Mouse (Mus musculus): ENCODE measurements around the gene Trim44.

Trim44 gene

DNA sequence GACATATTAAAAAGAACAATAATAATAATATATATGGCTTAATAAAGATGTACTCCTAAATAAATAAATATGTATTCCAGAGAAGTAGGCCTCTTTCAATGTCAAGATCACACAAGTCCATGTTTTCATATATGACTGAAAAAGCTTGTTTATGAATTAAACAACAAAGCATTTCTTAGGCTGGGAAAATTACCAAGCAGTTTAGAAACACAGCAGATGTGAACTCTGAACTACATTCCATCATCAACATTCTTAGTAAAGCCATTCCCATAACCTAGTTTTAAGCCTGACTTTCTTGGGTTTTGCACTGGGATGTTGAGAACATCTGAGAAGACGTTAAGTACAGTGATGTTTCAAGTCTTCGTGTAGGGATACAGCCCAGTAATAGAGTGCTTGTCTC lies 45.4 kb downstream of the Trim44 start:
- no peak for DNase-seq

DNA sequence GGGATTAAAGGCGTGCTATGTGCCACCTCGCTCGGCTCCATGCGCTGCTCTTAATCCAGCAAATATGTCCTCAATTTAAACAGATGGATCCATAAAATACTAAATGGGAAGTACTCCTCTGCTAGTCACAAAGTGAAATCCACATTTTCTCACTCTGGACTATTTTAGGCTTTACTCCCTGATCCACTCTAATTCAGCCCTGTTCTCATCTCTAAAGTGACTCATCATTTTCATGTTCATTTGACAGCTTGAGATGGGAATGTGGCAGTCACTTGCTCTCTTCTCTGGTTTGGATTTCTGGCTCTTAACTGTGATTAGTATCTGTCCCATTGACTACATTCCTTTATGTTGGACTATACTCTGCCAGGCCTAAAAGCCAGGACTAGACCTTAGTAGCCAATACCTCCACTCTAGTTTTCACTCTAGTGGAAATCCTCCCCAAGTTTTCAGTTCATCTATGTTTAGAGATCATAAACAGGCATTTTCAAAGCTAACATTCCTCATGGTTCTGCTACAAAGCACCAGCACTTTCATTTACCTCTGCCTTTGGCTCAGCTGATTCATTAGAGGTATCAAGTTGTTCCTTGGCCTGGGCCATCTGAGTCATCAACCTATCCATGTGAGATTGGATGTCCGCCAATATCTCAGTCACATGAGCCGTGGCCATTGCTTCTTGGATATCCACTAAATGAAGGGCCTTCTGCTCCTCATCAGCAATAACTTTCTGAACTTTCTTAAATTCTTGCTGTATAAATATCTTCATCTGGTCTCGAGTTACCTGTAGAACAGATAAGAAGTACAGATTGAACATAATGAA lies 50.5 kb downstream of the Trim44 start:
- no peak for DNase-seq

DNA sequence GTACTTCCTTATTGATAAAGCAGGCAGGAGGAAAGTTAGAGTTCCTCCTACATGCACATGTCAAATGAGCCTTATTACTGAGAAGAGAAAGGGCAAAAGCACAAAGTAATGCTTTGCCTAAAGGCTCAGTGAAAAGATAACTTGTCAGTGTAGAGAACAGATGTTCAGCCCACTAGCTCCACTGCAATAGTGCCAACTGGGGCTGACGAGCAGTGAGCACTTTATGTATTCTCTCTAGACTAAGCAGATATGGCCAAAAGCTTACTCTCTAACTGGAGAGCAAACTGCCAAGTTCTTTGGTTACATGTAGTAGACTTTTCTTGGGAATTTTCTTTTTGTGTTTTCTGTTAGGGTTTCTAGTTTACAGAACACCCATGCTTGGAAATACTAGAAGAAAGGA lies 53.6 kb downstream of the Trim44 start:
- peak; percentile 27 for DNase-seq

GRCm38 (mm10) chr2:102341429-102341828 lies 66.2 kb downstream of the Trim44 start:
- DNase-seq = no peak

DNA sequence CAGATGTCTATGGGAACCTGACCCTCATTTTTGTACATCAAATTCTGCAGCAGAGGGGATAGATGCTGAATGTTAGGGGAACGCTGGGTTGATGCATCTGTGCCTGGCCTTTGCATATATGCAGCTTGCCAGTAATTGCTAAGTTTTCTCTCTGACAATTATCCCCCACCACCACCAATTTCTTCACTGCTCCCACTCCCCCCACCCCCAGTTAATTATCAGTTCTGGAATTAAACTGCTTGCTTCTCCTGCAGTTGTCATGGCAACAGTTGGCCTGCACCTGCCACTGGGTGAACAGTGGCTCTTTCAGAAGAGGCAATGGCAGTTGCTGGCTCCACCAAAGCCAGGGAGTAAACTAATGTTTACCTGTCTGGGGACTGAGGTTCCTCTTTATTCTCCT lies 70.8 kb downstream of the Trim44 start:
- no peak for DNase-seq

- no peak for DNase-seq
Measured at GRCm38 (mm10) chr2:102331932-102332331, 75.7 kb downstream of the Trim44 start.

DNA sequence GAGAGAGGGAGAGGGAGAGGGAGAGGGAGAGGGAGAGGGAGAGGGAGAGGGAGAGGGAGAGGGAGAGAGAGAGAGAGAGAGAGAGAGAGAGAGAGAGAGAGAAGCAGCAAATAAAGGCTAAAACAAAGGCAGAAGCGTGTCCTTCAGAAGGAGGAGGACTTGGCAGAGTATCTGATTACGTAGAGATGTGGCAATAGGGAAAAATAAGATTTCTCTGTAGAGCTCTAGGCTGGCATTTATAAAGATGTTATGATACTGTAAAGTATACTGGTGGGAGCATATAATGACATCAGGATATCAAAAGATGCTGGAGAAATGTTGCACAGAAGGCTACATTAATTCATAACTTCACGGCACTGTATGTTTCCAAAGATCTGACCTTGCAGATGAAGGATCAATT lies 76.5 kb downstream of the Trim44 start:
- no peak for DNase-seq

GRCm38 (mm10) chr2:102325921-102326320 lies 81.7 kb downstream of the Trim44 start:
- DNase-seq = no peak

GRCm38 (mm10) chr2:102324336-102324735 lies 83.3 kb downstream of the Trim44 start:
- no peak for DNase-seq

- peak; percentile 81 for DNase-seq
Measured at GRCm38 (mm10) chr2:102316540-102316939, 91.1 kb downstream of the Trim44 start.

GRCm38 (mm10) chr2:102315153-102315552 lies 92.5 kb downstream of the Trim44 start:
- no peak for DNase-seq

- DNase-seq = no peak
Measured at GRCm38 (mm10) chr2:102314610-102315009, 93.0 kb downstream of the Trim44 start.

DNA sequence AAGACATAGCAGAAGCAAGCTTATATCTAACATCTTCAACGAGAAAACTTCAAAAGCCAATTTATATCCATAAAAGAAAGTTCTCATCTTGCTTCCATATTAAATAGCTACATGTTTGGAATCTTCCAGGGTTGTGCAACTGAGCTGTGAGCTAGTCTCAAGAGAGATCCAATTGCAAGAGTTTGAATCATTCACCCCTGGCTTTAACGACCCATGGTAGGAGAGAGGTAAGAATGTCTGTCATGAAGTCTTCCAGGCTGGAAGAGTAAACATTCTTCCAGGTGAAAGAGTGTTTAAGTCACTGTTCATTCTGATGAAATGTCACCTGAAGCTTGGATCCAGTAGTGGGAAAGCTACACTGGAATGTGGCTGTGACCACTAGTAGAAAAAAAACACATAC lies 93.6 kb downstream of the Trim44 start:
- no peak for DNase-seq

DNA sequence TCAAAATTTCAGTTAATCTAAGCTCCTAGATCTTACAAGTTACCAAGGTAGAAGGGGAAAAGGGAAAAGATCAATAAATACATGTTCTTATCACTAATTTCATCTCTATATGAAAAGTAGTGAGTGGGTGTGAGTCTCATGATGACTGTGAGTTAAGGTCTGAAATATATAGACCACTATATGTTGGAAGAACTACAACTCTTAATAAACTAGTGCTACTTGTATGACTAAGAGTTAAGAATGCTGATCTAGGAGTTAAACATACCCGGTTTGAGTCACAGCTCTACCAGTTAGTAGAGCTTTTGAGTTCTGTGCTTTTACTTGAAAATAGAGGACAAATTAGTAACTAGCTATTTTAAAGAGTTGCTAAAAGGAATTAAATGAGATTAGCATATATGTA lies 94.7 kb downstream of the Trim44 start:
- DNase-seq = no peak

GRCm38 (mm10) chr2:102303274-102303673 lies 104.4 kb downstream of the Trim44 start:
- DNase-seq = no peak

DNA sequence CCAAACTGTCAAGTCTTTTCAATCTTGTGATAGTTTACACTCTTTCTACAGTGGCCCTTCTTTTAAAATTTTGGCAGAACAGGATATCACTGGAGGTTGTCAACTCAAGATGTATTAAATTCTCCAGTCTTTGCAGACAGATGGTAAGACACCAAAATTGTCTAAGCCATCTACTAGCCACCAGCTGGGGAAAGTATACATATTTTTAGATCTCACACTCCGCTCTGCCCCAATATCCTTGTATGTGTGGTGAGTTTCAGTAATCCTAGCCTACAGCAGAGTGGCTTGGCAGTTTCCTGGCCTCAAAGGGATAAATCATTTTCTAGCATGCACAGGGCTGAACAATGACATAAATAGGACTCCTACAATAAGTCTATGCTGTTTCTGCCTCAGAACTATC lies 105.1 kb downstream of the Trim44 start:
- peak; percentile 31 for DNase-seq

- no peak for DNase-seq
Measured at GRCm38 (mm10) chr2:102294827-102295270, 112.8 kb downstream of the Trim44 start.

GRCm38 (mm10) chr2:102293181-102293580 lies 114.4 kb downstream of the Trim44 start:
- no peak for DNase-seq

- no peak for DNase-seq
Measured at GRCm38 (mm10) chr2:102292051-102292450, 115.6 kb downstream of the Trim44 start.

DNA sequence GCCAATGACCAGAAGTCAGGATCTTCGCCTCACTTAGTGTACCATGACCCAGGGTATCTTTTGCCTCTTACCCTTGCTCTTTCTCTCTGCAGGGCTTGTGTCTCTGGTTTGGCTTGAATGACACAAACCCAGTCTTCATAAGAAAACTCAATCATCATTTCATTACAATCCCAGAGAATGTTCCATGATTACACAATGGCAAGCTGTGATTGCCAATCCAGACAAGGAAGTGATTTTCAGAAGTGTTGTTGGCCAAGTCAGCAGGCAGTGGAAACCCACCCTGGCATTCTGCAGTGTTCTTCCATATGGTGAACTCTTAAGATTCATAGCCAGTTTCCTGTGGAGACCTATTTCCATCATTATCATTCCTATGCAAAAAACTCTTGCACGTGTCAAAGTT lies 116.1 kb downstream of the Trim44 start:
- DNase-seq = no peak

- DNase-seq = peak; percentile 39
Measured at GRCm38 (mm10) chr2:102290041-102290440, 117.6 kb downstream of the Trim44 start.

- DNase-seq = no peak
Measured at GRCm38 (mm10) chr2:102288676-102289075, 119.0 kb downstream of the Trim44 start.

DNA sequence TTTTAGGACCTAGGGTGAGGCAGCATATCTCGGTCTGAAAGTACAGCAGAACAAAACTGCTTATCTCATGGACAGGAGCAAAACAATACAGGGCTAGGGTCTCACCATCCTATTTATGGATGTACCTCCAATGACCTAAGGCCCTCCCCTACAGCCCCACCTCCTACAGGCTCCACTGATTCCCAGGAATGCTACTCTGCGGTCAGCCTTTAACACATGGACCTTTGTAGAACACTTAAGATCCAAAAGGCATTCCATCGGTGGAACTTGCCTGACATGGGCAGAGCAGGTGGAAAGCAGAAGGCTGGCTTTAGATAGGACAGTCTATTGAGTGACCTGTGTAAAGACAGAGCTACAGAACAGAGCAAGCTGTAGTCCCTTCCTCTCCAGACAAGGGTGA lies 120.3 kb downstream of the Trim44 start:
- no peak for DNase-seq

GRCm38 (mm10) chr2:102282081-102282480 lies 125.5 kb downstream of the Trim44 start:
- no peak for DNase-seq

- DNase-seq = peak; percentile 35
Measured at GRCm38 (mm10) chr2:102279779-102280178, 127.8 kb downstream of the Trim44 start.

Data from right cerebral cortex, adult 18-20 months (tissue).